Comparison of ENCODE assay signal across 8 mouse cellular contexts in genomic region chr8:11635611-11636081, GRCm38 (mm10). TPM values are rescaled to one million over a fixed set of nuclear protein-coding genes. Genes with fewer than 3 reads are reported as not detected.
DNase-seq lines count a peak whose midpoint lies in the region; ATAC-seq lines count a peak whose summit lies in the region.

Gene Ankrd10, minus strand, starts transcription at chr8:11635757.

- peaks cover 15% of the 10 kb centered on the region for H3K36me3 ChIP-seq in heart, embryonic 13.5 days
- H3K36me3 ChIP-seq in liver, embryonic 12.5 days, result peaks cover 22% of the 10 kb centered on the region
- peaks cover 9% of the 10 kb centered on the region; the same call in 1 of the 2 replicates for H3K36me3 ChIP-seq in stomach, embryonic 15.5 days

- H3K4me2 ChIP-seq in heart, embryonic 13.5 days, result peak within 1 kb of the TSS; percentile 94
- peak within 1 kb of the TSS; percentile 92 for H3K4me2 ChIP-seq in liver, embryonic 12.5 days
- H3K4me2 ChIP-seq in stomach, embryonic 15.5 days, result peak within 1 kb of the TSS; percentile 85

- WGBS in heart, embryonic 13.5 days, result under 1% methylated on average over 40 of the region's 40 CpGs
- under 1% methylated on average over 40 of the region's 40 CpGs for WGBS in liver, embryonic 12.5 days (ENCODE audit: insufficient replicate concordance)
- 1% methylated on average over 40 of the region's 40 CpGs for WGBS in stomach, embryonic 15.5 days

- peaks cover 6% of the 10 kb centered on the region; the same call in 1 of the 2 replicates for H3K4me1 ChIP-seq in brown adipose tissue, adult 24 weeks (ENCODE audit: control insufficient read depth, insufficient read depth, insufficient read length, low read length)
- peaks cover 46% of the 10 kb centered on the region for H3K4me1 ChIP-seq in heart, embryonic 13.5 days
- peaks cover 38% of the 10 kb centered on the region for H3K4me1 ChIP-seq in liver, embryonic 12.5 days
- H3K4me1 ChIP-seq in stomach, embryonic 15.5 days, result peaks cover 22% of the 10 kb centered on the region

- peak within 1 kb of the TSS; percentile 66 for H3K27ac ChIP-seq in brown adipose tissue, adult 24 weeks (replicated peaks; ENCODE audit: low read depth, low read length)
- H3K27ac ChIP-seq in heart, embryonic 13.5 days (replicated peaks), result peak within 1 kb of the TSS; percentile 99
- H3K27ac ChIP-seq in liver, embryonic 12.5 days, result peak within 1 kb of the TSS; percentile 95
- H3K27ac ChIP-seq in stomach, embryonic 15.5 days, result peak within 1 kb of the TSS; percentile 99

- peak within 1 kb of the TSS; percentile 97 for H3K9ac ChIP-seq in heart, embryonic 13.5 days
- H3K9ac ChIP-seq in liver, embryonic 12.5 days, result peak within 1 kb of the TSS; percentile 93
- H3K9ac ChIP-seq in stomach, embryonic 15.5 days, result peak within 1 kb of the TSS; percentile 90

- H3K27me3 ChIP-seq in heart, embryonic 13.5 days (replicated peaks), result no peaks in the 10 kb centered on the region
- H3K27me3 ChIP-seq in liver, embryonic 12.5 days (replicated peaks), result no peaks in the 10 kb centered on the region
- no peaks in the 10 kb centered on the region for H3K27me3 ChIP-seq in stomach, embryonic 15.5 days (replicated peaks)

- peak; percentile 96 for ATAC-seq in heart, embryonic 13.5 days (ENCODE audit: extremely low read depth, insufficient number of reproducible peaks, low FRiP score, low TSS enrichment)
- ATAC-seq in liver, embryonic 12.5 days, result peak; percentile 93
- peak; percentile 96 for ATAC-seq in stomach, embryonic 15.5 days (ENCODE audit: insufficient read depth, low FRiP score, low read depth)

- peak within 1 kb of the TSS; percentile 86 for H3K4me3 ChIP-seq in brown adipose tissue, adult 24 weeks (ENCODE audit: insufficient read depth, low read depth, low read length)
- peak within 1 kb of the TSS; percentile 97 for H3K4me3 ChIP-seq in heart, embryonic 13.5 days
- H3K4me3 ChIP-seq in liver, embryonic 12.5 days, result peak within 1 kb of the TSS; percentile 87
- H3K4me3 ChIP-seq in stomach, embryonic 15.5 days (replicated peaks), result peak within 1 kb of the TSS; percentile 96

- no peaks in the 10 kb centered on the region for H3K9me3 ChIP-seq in heart, embryonic 13.5 days
- H3K9me3 ChIP-seq in liver, embryonic 12.5 days (replicated peaks), result no peaks in the 10 kb centered on the region
- H3K9me3 ChIP-seq in stomach, embryonic 15.5 days, result no peaks in the 10 kb centered on the region

- DNase-seq in CD4-positive, CD25-positive, alpha-beta regulatory T cell, adult 2 months (ENCODE audit: low read depth, low spot score), result peak; percentile 99
- DNase-seq in fat pad, adult 2 months (ENCODE audit: extremely low read depth, low read depth, low spot score), result peak; percentile 50
- peak; percentile 98 for DNase-seq in kidney, postnatal 10 days
- peak; percentile 95 to 98 for DNase-seq in natural killer cell, adult 2 months (ENCODE audit: low spot score in 2 of 2)

RNA-seq across cellular contexts. Expression of gene Ankrd10, which starts in this region (rescaled TPM):
- 4.5 and 10.3 TPM in 2 replicates for polyA plus RNA-seq in brown adipose tissue, adult 24 weeks (2012; ENCODE audit: insufficient read depth, insufficient read length, missing spikeins)
- 51.4 and 55.3 TPM in 2 replicates for polyA plus RNA-seq in heart, embryonic 13.5 days (2015; fragmentation: Nextera tagmentation; extraction: Ambion mirVana)
- 47.5 and 48.1 TPM in 2 replicates for polyA plus RNA-seq in liver, embryonic 12.5 days (2016; fragmentation: Nextera tagmentation; extraction: Ambion mirVana)
- 79.2 and 80.2 TPM in 2 replicates for polyA plus RNA-seq in stomach, embryonic 15.5 days (2015; fragmentation: Nextera tagmentation; extraction: Ambion mirVana)

Comparison
In these comparisons a context has a peak if more than half of its experiments do, and no peak if none do; other contexts are left out.
1. Peak in every context shown above with its lines: DNase-seq, ATAC-seq, H3K4me3 ChIP-seq and H3K27ac ChIP-seq.